Mouse (Mus musculus) forebrain, embryonic 15.5 days (tissue): ENCODE measurements at regions not wholly inside any gene's neighbourhood (a gene's known extent, or its start where the extent isn't known, plus 50 kb on each side); places are given as distances from the start of the nearest gene placed in this dataset.

Experiments used
- ATAC-seq: fragments of 200-750 bp; cut with Nextera tagmentation; replicated peaks from 2 replicates; pipeline ENCODE4 v1.8.0; 2017; ENCODE audit warnings: mild to moderate bottlenecking, moderate TSS enrichment, moderate library complexity
- H3K27ac ChIP-seq: fragments of 300-500 bp; sonication (generic); replicated peaks from 2 replicates; pipeline ENCODE4 v1.5.1; 2015; ENCODE audit warnings: mild to moderate bottlenecking, inconsistent platforms
- H3K27me3 ChIP-seq: fragments of 300-500 bp; sonication (generic); 2 replicates; pipeline ENCODE4 v1.6.1; 2015; ENCODE audit warnings: inconsistent platforms
- H3K36me3 ChIP-seq: fragments of 300-500 bp; sonication (generic); 2 replicates; pipeline ENCODE4 v1.6.1; 2015; ENCODE audit warnings: mild to moderate bottlenecking, inconsistent platforms
- H3K4me1 ChIP-seq: fragments of 300-500 bp; sonication (generic); 2 replicates; pipeline ENCODE4 v1.6.1; 2015; ENCODE audit warnings: inconsistent platforms
- H3K4me2 ChIP-seq: fragments of 300-500 bp; sonication (generic); replicated peaks from 2 replicates; pipeline ENCODE4 v1.6.1; 2015; ENCODE audit warnings: mild to moderate bottlenecking, inconsistent platforms
- H3K4me3 ChIP-seq: fragments of 300-500 bp; sonication (generic); 2 replicates; pipeline ENCODE4 v1.5.1; 2015; ENCODE audit warnings: mild to moderate bottlenecking, inconsistent platforms
- H3K9ac ChIP-seq: fragments of 300-500 bp; sonication (generic); replicated peaks from 2 replicates; pipeline ENCODE4 v1.6.1; 2015; ENCODE audit warnings: mild to moderate bottlenecking, inconsistent platforms
- H3K9me3 ChIP-seq: fragments of 300-500 bp; sonication (generic); 2 replicates; pipeline ENCODE4 v1.6.1; 2016; ENCODE audit warnings: inconsistent platforms
- WGBS: fragments of 180-500 bp; shearing (Covaris S2); methylation state at CpG from one replicate; pipeline ENCODE4 v1.1.7; 2015; ENCODE audit warnings: mixed read lengths; 5-methylcytosine and 5-hydroxymethylcytosine counted together

DNA sequence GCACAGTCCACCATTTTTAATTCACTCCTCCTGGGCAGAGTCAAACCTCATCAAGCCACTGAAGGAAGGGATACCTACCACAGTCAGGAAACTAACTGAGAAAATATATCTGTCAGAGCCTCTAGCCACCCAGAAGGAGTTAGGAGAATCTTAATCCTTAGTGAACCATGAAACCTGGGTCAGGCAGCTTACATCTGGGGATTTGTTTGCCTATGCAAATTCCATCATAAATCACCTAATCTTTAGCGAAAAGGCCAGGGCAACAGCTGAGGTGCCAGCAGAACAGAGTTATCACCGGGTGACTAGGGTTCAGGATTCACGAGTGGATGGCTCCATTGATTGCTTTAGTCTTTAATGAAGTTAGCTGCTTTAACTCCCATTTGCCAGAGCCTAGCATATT lies 619.3 kb downstream of the Slc22a22 start:
- WGBS, result 44% methylated on average over 3 of the region's 3 CpGs
- ATAC-seq, result no peak
- no peak overlapping the region for H3K9ac ChIP-seq
- no peaks in the 10 kb centered on the region for H3K27me3 ChIP-seq
- H3K27ac ChIP-seq, result no peak overlapping the region
- H3K4me1 ChIP-seq, result no peaks in the 10 kb centered on the region
- no peak overlapping the region for H3K4me3 ChIP-seq
- no peak overlapping the region for H3K4me2 ChIP-seq
- H3K36me3 ChIP-seq, result no peaks in the 10 kb centered on the region
- no peaks in the 10 kb centered on the region for H3K9me3 ChIP-seq

GRCm38 (mm10) chr15:56856057-56856456 lies 621.4 kb downstream of the Slc22a22 start:
- WGBS, result 14% methylated on average over 2 of the region's 2 CpGs
- H3K9ac ChIP-seq, result no peak overlapping the region
- no peaks in the 10 kb centered on the region for H3K36me3 ChIP-seq
- no peaks in the 10 kb centered on the region for H3K4me1 ChIP-seq
- H3K4me2 ChIP-seq, result no peak overlapping the region
- H3K27ac ChIP-seq, result no peak overlapping the region
- H3K27me3 ChIP-seq, result no peaks in the 10 kb centered on the region
- no peaks in the 10 kb centered on the region for H3K9me3 ChIP-seq
- ATAC-seq, result no peak
- no peak overlapping the region for H3K4me3 ChIP-seq

DNA sequence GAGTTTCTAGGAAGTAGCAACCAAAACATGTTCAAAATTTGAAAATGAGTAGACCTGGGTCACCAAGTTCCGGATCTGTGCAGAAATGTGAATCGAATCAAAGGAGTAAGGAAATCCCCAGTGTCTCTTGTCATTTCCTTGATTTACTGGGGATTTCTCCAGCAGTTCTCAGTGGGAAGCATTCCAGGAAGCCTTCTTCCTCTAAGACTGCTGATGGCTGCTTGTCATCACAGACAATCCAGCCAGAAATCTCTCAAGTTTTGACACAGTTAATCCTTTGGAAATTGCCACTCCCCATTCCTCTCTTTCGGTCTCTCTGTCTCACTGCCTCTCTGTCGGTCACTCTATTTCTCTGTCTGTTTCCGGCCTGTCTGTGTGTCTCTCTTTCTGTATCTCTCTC lies 624.3 kb downstream of the Slc22a22 start:
- Histone ChIP-seq H3K27ac (no peak overlapping the region), H3K27me3 (no peaks in the 10 kb centered on the region), H3K4me3 (no peak overlapping the region), H3K9me3 (no peaks in the 10 kb centered on the region), H3K36me3 (no peaks in the 10 kb centered on the region), H3K4me1 (no peaks in the 10 kb centered on the region), H3K9ac (no peak overlapping the region), H3K4me2 (no peak overlapping the region)
- no peak for ATAC-seq
- WGBS, result 72% methylated on average over 5 of the region's 5 CpGs

- Histone ChIP-seq H3K27ac (no peak overlapping the region), H3K4me2 (no peak overlapping the region), H3K27me3 (no peaks in the 10 kb centered on the region), H3K9me3 (no peaks in the 10 kb centered on the region), H3K9ac (no peak overlapping the region), H3K36me3 (no peaks in the 10 kb centered on the region), H3K4me3 (no peak overlapping the region), H3K4me1 (no peaks in the 10 kb centered on the region)
- no peak for ATAC-seq
- 47% methylated on average over 6 of the region's 6 CpGs for WGBS
Observed at GRCm38 (mm10) chr15:56847469-56848128, 629.8 kb downstream of the Slc22a22 start.

- Histone ChIP-seq H3K4me1 (no peaks in the 10 kb centered on the region), H3K27ac (no peak overlapping the region), H3K36me3 (no peaks in the 10 kb centered on the region), H3K9me3 (no peaks in the 10 kb centered on the region), H3K4me2 (no peak overlapping the region), H3K27me3 (no peaks in the 10 kb centered on the region), H3K9ac (no peak overlapping the region), H3K4me3 (no peak overlapping the region)
- 72% methylated on average over 1 of the region's 1 CpGs for WGBS
- ATAC-seq, result no peak
Observed at GRCm38 (mm10) chr15:56844574-56844973, 632.9 kb downstream of the Slc22a22 start.

DNA sequence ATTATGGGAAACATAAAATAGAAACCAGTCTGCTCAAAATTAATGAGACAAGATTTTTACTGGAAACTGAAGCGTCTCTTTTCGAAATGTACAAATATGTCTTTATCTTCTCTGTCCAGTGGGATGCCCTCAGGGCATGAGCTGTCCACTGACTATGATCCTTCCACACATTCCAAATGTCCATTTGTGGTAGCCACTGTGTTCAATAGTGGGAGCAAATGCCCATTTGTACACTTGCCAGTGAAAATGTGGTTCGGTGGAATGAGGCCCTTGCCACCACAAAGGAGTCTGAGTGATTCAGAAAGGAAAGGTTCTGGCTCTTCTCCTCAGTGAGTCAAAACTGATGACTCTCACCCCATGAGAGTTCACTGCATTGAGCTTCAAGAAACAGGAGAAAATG lies 635.9 kb downstream of the Slc22a22 start:
- Histone ChIP-seq H3K9me3 (no peaks in the 10 kb centered on the region), H3K27me3 (no peaks in the 10 kb centered on the region), H3K9ac (no peak overlapping the region), H3K4me3 (no peak overlapping the region), H3K27ac (no peak overlapping the region), H3K4me1 (no peaks in the 10 kb centered on the region), H3K4me2 (no peak overlapping the region), H3K36me3 (no peaks in the 10 kb centered on the region)
- 95% methylated on average over 3 of the region's 3 CpGs for WGBS
- ATAC-seq, result no peak

DNA sequence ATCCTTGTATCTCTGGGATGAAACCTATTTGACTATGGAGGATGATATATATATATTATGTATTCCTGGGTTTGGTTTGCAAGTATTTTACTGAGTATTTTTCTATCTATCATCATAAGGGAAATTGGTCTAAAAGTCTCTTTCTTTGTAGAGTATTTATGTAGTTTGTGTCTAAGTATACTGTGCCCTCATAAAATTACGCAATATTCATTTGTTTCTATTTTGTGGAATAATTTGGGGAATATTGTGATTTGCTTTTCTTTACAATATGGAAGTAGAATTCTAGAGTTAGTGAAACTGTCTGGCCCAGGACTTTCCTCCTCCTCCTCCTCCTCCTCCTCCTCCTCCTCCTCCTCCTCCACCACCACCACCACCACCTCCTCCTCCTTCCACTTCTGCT lies 640.1 kb downstream of the Slc22a22 start:
- no peaks in the 10 kb centered on the region for H3K4me1 ChIP-seq
- no peaks in the 10 kb centered on the region for H3K27me3 ChIP-seq
- H3K9me3 ChIP-seq, result no peaks in the 10 kb centered on the region
- H3K27ac ChIP-seq, result no peak overlapping the region
- H3K4me3 ChIP-seq, result no peak overlapping the region
- H3K9ac ChIP-seq, result no peak overlapping the region
- ATAC-seq, result no peak
- no peak overlapping the region for H3K4me2 ChIP-seq
- no peaks in the 10 kb centered on the region for H3K36me3 ChIP-seq
- WGBS, result 98% methylated on average over 1 of the region's 1 CpGs

DNA sequence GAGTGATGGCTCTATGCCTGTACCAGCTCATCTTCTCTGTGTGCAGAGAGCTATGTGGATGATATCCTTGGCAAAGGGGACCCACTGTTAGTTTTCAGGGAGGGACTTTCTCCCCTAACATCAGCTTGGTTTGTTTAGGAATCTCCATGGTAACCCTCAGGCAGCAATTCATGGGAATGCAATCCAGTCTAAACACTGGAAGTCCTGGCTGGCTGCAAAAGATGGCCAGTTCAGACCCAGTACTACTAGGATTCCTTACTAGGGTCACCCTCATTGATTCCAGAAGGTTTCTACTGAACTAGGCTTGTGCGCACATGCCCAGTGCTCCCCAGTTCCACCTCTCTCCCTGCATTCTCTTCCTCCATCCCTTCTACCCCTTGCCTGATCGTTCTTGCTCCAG lies 642.8 kb downstream of the Slc22a22 start:
- Histone ChIP-seq H3K4me3 (no peak overlapping the region), H3K27ac (no peak overlapping the region), H3K36me3 (no peaks in the 10 kb centered on the region), H3K4me2 (no peak overlapping the region), H3K9ac (no peak overlapping the region), H3K27me3 (no peaks in the 10 kb centered on the region), H3K4me1 (no peaks in the 10 kb centered on the region), H3K9me3 (no peaks in the 10 kb centered on the region)
- no peak for ATAC-seq
- 87% methylated on average over 2 of the region's 2 CpGs for WGBS

- no peak for ATAC-seq
Observed at GRCm38 (mm10) chr15:56832666-56833065, 644.8 kb downstream of the Slc22a22 start.

GRCm38 (mm10) chr15:56820977-56821579 lies 656.3 kb downstream of the Slc22a22 start:
- Histone ChIP-seq H3K4me3 (no peak overlapping the region), H3K27me3 (peaks cover 31% of the 10 kb centered on the region), H3K27ac (no peak overlapping the region), H3K9me3 (no peaks in the 10 kb centered on the region), H3K4me1 (peaks cover 10% of the 10 kb centered on the region), H3K36me3 (no peaks in the 10 kb centered on the region), H3K9ac (no peak overlapping the region), H3K4me2 (no peak overlapping the region)
- ATAC-seq, result no peak
- WGBS, result 22% methylated on average over 8 of the region's 8 CpGs

More at GRCm38 (mm10) chr15:56832666-56833065, 644.8 kb downstream of the Slc22a22 start:
- WGBS, result 93% methylated on average over 7 of the region's 7 CpGs
- no peaks in the 10 kb centered on the region for H3K9me3 ChIP-seq
- H3K4me2 ChIP-seq, result no peak overlapping the region
- no peak overlapping the region for H3K27ac ChIP-seq
- H3K36me3 ChIP-seq, result no peaks in the 10 kb centered on the region
- H3K9ac ChIP-seq, result no peak overlapping the region
- H3K27me3 ChIP-seq, result no peaks in the 10 kb centered on the region
- no peak overlapping the region for H3K4me3 ChIP-seq
- H3K4me1 ChIP-seq, result no peaks in the 10 kb centered on the region

GRCm38 (mm10) chr15:56820256-56820976 lies 657.0 kb downstream of the Slc22a22 start:
- no peak overlapping the region for H3K4me3 ChIP-seq
- no peak overlapping the region for H3K9ac ChIP-seq
- no peak for ATAC-seq
- 26% methylated on average over 4 of the region's 4 CpGs for WGBS
- no peak overlapping the region for H3K27ac ChIP-seq
- H3K9me3 ChIP-seq, result no peaks in the 10 kb centered on the region
- H3K36me3 ChIP-seq, result no peaks in the 10 kb centered on the region
- no peak overlapping the region for H3K4me2 ChIP-seq
- H3K4me1 ChIP-seq, result peaks cover 10% of the 10 kb centered on the region
- peaks cover 31% of the 10 kb centered on the region for H3K27me3 ChIP-seq

DNA sequence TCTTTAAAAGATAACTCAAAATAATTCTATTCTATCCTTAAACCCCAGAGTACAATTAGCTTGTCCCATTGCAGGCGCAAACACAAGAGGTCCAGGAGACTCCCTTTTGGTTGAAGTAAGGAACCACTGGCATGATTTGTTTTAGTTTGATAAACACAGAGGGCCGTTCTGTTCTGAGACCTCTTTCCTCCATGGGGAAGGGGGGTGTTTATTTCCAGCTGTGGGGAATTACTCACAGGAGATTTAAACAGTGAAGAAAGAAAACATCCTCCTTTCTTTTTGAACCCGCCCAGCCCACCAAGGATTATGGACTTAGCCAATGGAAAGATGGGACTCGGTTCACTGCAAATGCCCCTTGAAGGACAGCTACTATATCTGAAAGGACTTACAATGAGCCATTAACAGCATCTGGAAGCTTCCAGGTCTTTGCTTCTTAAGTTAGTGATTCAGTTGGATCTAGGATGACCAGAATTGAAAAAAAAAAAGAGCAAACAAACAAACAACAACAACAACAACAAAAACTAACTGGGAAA lies 659.2 kb downstream of the Slc22a22 start:
- WGBS, result 9% methylated on average over 4 of the region's 4 CpGs
- H3K9me3 ChIP-seq, result no peaks in the 10 kb centered on the region
- no peak overlapping the region for H3K9ac ChIP-seq
- no peak overlapping the region for H3K27ac ChIP-seq
- H3K36me3 ChIP-seq, result no peaks in the 10 kb centered on the region
- H3K27me3 ChIP-seq, result peaks cover 33% of the 10 kb centered on the region
- H3K4me1 ChIP-seq, result peaks cover 10% of the 10 kb centered on the region
- ATAC-seq, result no peak
- no peak overlapping the region for H3K4me2 ChIP-seq
- H3K4me3 ChIP-seq, result no peak overlapping the region
